Mouse (Mus musculus): Measurements from ENCODE around the gene Prtn3. TPM values are rescaled to one million over a fixed set of nuclear protein-coding genes. Genes with fewer than 3 reads are reported as not detected.

Prtn3 gene
- total RNA-seq, 2 experiments from 2014 or later: 1.5 to 2.8 TPM

GRCm38 (mm10) chr10:79910556-79910955 lies 36.3 kb downstream of the Prtn3 start, which contains the start of gene Gm26602:
TSS of gene Gm26602 (plus strand) at chr10:79910856.
- no peak for DNase-seq

GRCm38 (mm10) chr10:79912412-79912811 lies 38.1 kb downstream of the Prtn3 start:
- peak; percentile 7 for DNase-seq

GRCm38 (mm10) chr10:79914131-79914947 lies 40.1 kb downstream of the Prtn3 start:
- no peak for DNase-seq

- peak; percentile 63 for DNase-seq
These were observed 40.8 kb downstream of the Prtn3 start for GRCm38 (mm10) chr10:79914948-79915596.

- no peak for DNase-seq
These were observed 41.8 kb downstream of the Prtn3 start for GRCm38 (mm10) chr10:79916081-79916480.

GRCm38 (mm10) chr10:79916808-79917531 lies 42.7 kb downstream of the Prtn3 start, which contains the start of gene Kiss1r:
TSS of gene Kiss1r (plus strand) at chr10:79916971.
- DNase-seq: peak; percentile 96

- no peak for DNase-seq
These were observed 43.3 kb downstream of the Prtn3 start for GRCm38 (mm10) chr10:79917532-79918100.

GRCm38 (mm10) chr10:79918231-79919078 lies 44.2 kb downstream of the Prtn3 start:
- DNase-seq: no peak

- DNase-seq: no peak
These were observed 45.1 kb downstream of the Prtn3 start for GRCm38 (mm10) chr10:79919251-79919849.

GRCm38 (mm10) chr10:79920056-79920890 lies 46.0 kb downstream of the Prtn3 start:
- DNase-seq: no peak

- DNase-seq: no peak
These were observed 46.8 kb downstream of the Prtn3 start, which contains the start of gene R3hdm4 for GRCm38 (mm10) chr10:79920958-79921535. TSS of gene R3hdm4 (minus strand) at chr10:79921208.

GRCm38 (mm10) chr10:79921572-79921971 lies 47.3 kb downstream of the Prtn3 start:
- DNase-seq: no peak

- peak; percentile 95 for DNase-seq
These were observed 50.9 kb downstream of the Prtn3 start for GRCm38 (mm10) chr10:79924998-79925784.

- no peak for DNase-seq
These were observed 51.7 kb downstream of the Prtn3 start for GRCm38 (mm10) chr10:79925785-79926490.

- DNase-seq: peak; percentile 93
These were observed 52.4 kb downstream of the Prtn3 start, which contains the start of gene Arid3a for GRCm38 (mm10) chr10:79926491-79927323. TSS of gene Arid3a (plus strand) at chr10:79927043.

- DNase-seq: peak; percentile 70
These were observed 53.2 kb downstream of the Prtn3 start for GRCm38 (mm10) chr10:79927324-79928029.

Data from adrenal gland, postnatal 10 days (tissue).